Mouse (Mus musculus) liver, postnatal 0 days (tissue): ENCODE results near the gene Neo1.

Experiments used
- CTCF ChIP-seq: sonication (generic); IDR thresholded peaks from 2 replicates; pipeline ENCODE4 v1.5.1; 2016; ENCODE audit warnings: antibody characterized with exemption, low read depth
- EP300 ChIP-seq: IDR thresholded peaks from 2 replicates; pipeline ENCODE4 v1.6.1; 2016; ENCODE audit warnings: antibody characterized with exemption, low read depth, mild to moderate bottlenecking

GRCm38 (mm10) chr9:58899602-58900001 lies 136.6 kb downstream of the Neo1 start:
- TF ChIP-seq EP300 (no peak), CTCF (no peak)
